9 mouse cellular contexts compared by ENCODE assay signal in the genomic region with DNA sequence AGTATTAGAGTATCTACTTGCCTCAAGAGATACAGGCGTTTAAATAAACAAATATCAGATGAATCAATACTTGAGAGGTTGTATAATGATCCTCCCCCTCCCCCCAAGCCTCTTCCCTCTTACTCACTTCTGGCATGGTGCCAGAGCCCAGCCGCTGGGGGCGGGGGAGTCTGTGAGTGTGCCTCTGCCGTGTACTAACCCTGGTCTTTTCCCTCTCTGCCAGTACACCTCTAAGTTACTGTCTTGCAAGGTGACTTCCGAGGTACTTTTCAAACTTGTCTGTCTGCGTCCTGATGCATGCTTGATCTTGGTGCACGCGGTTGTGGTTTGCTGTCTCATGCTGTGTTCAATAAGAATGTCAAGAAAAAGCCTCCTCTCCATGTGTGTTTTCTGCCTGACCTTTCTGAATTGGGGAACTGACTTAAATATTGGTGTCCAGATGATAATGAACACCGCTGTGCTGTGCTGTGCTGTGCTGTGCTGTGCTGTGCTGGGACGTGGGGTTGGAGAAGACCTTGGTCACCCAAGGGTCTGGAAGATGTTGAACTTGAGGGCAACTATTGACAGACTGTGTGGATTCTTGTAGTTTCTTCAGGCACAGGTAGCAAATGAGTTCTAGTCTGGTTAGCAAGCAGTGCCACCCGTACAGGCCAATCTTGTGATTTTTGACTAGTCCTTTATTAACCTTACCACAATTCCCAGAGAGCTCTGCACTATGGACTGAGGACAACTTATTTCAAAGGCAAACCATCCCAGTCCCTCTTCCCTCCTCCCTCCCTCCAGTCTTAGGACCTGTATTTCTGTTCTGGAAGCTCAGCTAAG. TPM values are rescaled to one million over a fixed set of nuclear protein-coding genes. Genes with fewer than 3 reads are reported as not detected.
DNase-seq lines count a peak whose midpoint lies in the region; ATAC-seq and TF ChIP-seq lines count a peak whose summit lies in the region.
"Had no signal": no experiment of that assay in that cellular context is flagged by ENCODE, and none has a peak within 500 bp of the region (broad histone marks: within the 10 kb centered on the region; RNA-seq: fewer than 3 reads in every experiment).

No protein-coding gene starts in this region.

- intact Hi-C loops in heart, postnatal 10 days (cut with DNase I): no loop called here

- no peak overlapping the region for H3K4me3 ChIP-seq in liver, embryonic 11.5 days (ENCODE audit: low read depth, low read length)
- no peak overlapping the region for H3K4me3 ChIP-seq in cerebellum, adult 2 months (replicated peaks; ENCODE audit: insufficient read depth, low read depth, low read length)
- H3K4me3 ChIP-seq: erythroblast, embryonic 14.5 days had no signal

- H3K27me3 ChIP-seq in liver, embryonic 11.5 days (replicated peaks; ENCODE audit: control insufficient read depth, insufficient read depth, low read length): no peaks in the 10 kb centered on the region
- no peaks in the 10 kb centered on the region for H3K27me3 ChIP-seq in cerebellum, adult 2 months (ENCODE audit: control insufficient read depth, insufficient read depth, low read length)

- peak; percentile 31 for DNase-seq in liver
- no peak for DNase-seq in liver, embryonic 11.5 days (ENCODE audit: low spot score)
- DNase-seq in adrenal gland, adult 8-10 months: peak; percentile 71
- peak; percentile 29 to 54 for DNase-seq in heart, postnatal 10 days
- peak; percentile 73 for DNase-seq in lung, postnatal 36 days
- DNase-seq in cerebellum, adult 2 months: no peak
- DNase-seq in frontal cortex, postnatal 25 days (ENCODE audit: low spot score in 2 of 2): no peak

- H3K9me3 ChIP-seq in liver, embryonic 11.5 days (ENCODE audit: control insufficient read depth, low read length): no peaks in the 10 kb centered on the region

- H3K36me3 ChIP-seq in liver, embryonic 11.5 days (ENCODE audit: control insufficient read depth, insufficient read depth, low read length): no peaks in the 10 kb centered on the region

- ATAC-seq in liver, embryonic 11.5 days (replicated peaks; ENCODE audit: low FRiP score): no peak
- no peak for ATAC-seq in inflammation-experienced regulatory T-cells, adult 6 months

- no peak overlapping the region for H3K9ac ChIP-seq in liver, embryonic 11.5 days (ENCODE audit: low read depth, low read length)

- H3K27ac ChIP-seq in liver, embryonic 11.5 days (ENCODE audit: low read depth, low read length): no peak overlapping the region
- H3K27ac ChIP-seq in cerebellum, adult 2 months (ENCODE audit: insufficient read depth, low read length): no peak overlapping the region

- H3K4me1 ChIP-seq in liver, embryonic 11.5 days (replicated peaks; ENCODE audit: control insufficient read depth, insufficient read depth, low read length): peaks cover 3% of the 10 kb centered on the region; the same call in 1 of the 2 replicates
- H3K4me1 ChIP-seq in cerebellum, adult 2 months (ENCODE audit: control insufficient read depth, insufficient read depth, low read length): no peaks in the 10 kb centered on the region; the same call in 1 of the 2 replicates

- no peak for TF ChIP-seq CTCF in cerebellum, adult 2 months (IDR thresholded peaks at IDR 0.05; ENCODE audit: borderline replicate concordance, insufficient read depth, low read depth, low read length)

- no peak for TF ChIP-seq POLR2A in cerebellum, adult 2 months (IDR thresholded peaks at IDR 0.05; ENCODE audit: borderline replicate concordance, insufficient read depth, low read length)

- 58% methylated on average over 11 of the region's 11 CpGs for WGBS in liver, embryonic 11.5 days
- WGBS in cerebellum, adult 2 months: 48% methylated on average over 11 of the region's 11 CpGs

- H3K4me2 ChIP-seq in liver, embryonic 11.5 days: no peak overlapping the region

RNA-seq across cellular contexts. Expression of gene D630039A03Rik, which starts 29.8 kb away (rescaled TPM):
- polyA plus RNA-seq in liver, embryonic 11.5 days (2014; fragmentation: Nextera tagmentation; extraction: Ambion mirVana): 0.36 and 0.48 TPM in 2 replicates
- 10 to 100 TPM; 13.0 to 17.0 (median 15.0) TPM for total RNA-seq in adrenal gland, adult 8-10 months (2022)
- total RNA-seq in heart, postnatal 10 days (2021): under 1 TPM; 0.19 to 0.20 TPM
- polyA plus RNA-seq in inflammation-experienced regulatory T-cells, adult 6 months (2017; shearing (Covaris generic)): 10 to 100 TPM in 2 of 3 experiments, 1 to 10 TPM in 1; 8.9 to 18.3 (median 18.2) TPM
- polyA plus RNA-seq in cerebellum, adult 2 months (2012; rRNA removed): 0.54 and 0.86 TPM in 2 replicates
- polyA plus RNA-seq: erythroblast, embryonic 14.5 days had no signal

Comparison
In these comparisons a context has a peak if more than half of its experiments do, and no peak if none do; other contexts are left out.
1. DNase-seq: peak in liver (single experiment), adrenal gland, adult 8-10 months (single experiment), heart, postnatal 10 days (2 of 2) and lung, postnatal 36 days (single experiment); none in liver, embryonic 11.5 days (single experiment), cerebellum, adult 2 months (0 of 2) and frontal cortex, postnatal 25 days (0 of 2).